In genomic region chr6:128025581-128025980, GRCm38 (mm10) we compare ENCODE assay signal across 27 mouse cellular contexts.
DNase-seq lines count a peak whose midpoint lies in the region; ATAC-seq and TF ChIP-seq lines count a peak whose summit lies in the region.
"Had no signal": no experiment of that assay in that cellular context is flagged by ENCODE, and none has a peak within 500 bp of the region (broad histone marks: within the 10 kb centered on the region; RNA-seq: fewer than 3 reads in every experiment).

No protein-coding gene starts in this region.

- no peak overlapping the region for H3K4me3 ChIP-seq in heart, embryonic 10.5 days
- H3K4me3 ChIP-seq in layer of hippocampus, adult 2 months = no peak overlapping the region
- no peak overlapping the region for H3K4me3 ChIP-seq in hindbrain, embryonic 12.5 days
- H3K4me3 ChIP-seq: embryonic facial prominence, embryonic 12.5 days; left cerebral cortex, adult 2 months; limb, embryonic 13.5 days; megakaryocyte, embryonic 14.5 days; midbrain, embryonic 12.5 days had no signal

- no peak overlapping the region for H3K4me2 ChIP-seq in hindbrain, embryonic 12.5 days (replicated peaks)
- H3K4me2 ChIP-seq: embryonic facial prominence, embryonic 12.5 days; heart, embryonic 11.5 days; limb, embryonic 13.5 days; liver, embryonic 11.5 days; midbrain, embryonic 12.5 days had no signal

- 73% methylated on average over 13 of the region's 13 CpGs for WGBS in heart, embryonic 10.5 days
- WGBS in hindbrain, embryonic 12.5 days = 79% methylated on average over 13 of the region's 13 CpGs

- no peaks in the 10 kb centered on the region for H3K9me3 ChIP-seq in heart, embryonic 10.5 days
- no peaks in the 10 kb centered on the region for H3K9me3 ChIP-seq in hindbrain, embryonic 12.5 days (replicated peaks)
- H3K9me3 ChIP-seq: embryonic facial prominence, embryonic 12.5 days; limb, embryonic 13.5 days; megakaryocyte, embryonic 14.5 days; midbrain, embryonic 12.5 days had no signal

- peaks cover 78% of the 10 kb centered on the region for H3K4me1 ChIP-seq in heart, embryonic 10.5 days
- peaks cover 45% of the 10 kb centered on the region for H3K4me1 ChIP-seq in hindbrain, embryonic 12.5 days

- no peak overlapping the region for H3K9ac ChIP-seq in hindbrain, embryonic 12.5 days
- H3K9ac ChIP-seq: embryonic facial prominence, embryonic 12.5 days; limb, embryonic 13.5 days; liver, postnatal 0 days; midbrain, embryonic 12.5 days had no signal

- TF ChIP-seq CTCF in layer of hippocampus, adult 2 months (conservative IDR thresholded peaks at IDR 0.05) = no peak

- peak; percentile 37 for ATAC-seq in CD4-positive, CD25-positive, alpha-beta regulatory T cell, adult 4 months
- ATAC-seq in hindbrain, embryonic 12.5 days (ENCODE audit: low FRiP score) = no peak
- ATAC-seq: forebrain, embryonic 14.5 days; hindbrain, postnatal 0 days; liver, postnatal 0 days had no signal

- H3K36me3 ChIP-seq in heart, embryonic 10.5 days = peaks cover 13% of the 10 kb centered on the region
- no peaks in the 10 kb centered on the region for H3K36me3 ChIP-seq in hindbrain, embryonic 12.5 days
- H3K36me3 ChIP-seq: embryonic facial prominence, embryonic 12.5 days; limb, embryonic 13.5 days; midbrain, embryonic 12.5 days had no signal

- H3K27me3 ChIP-seq in heart, embryonic 10.5 days (ENCODE audit: insufficient read depth, poor library complexity, severe bottlenecking) = no peaks in the 10 kb centered on the region
- H3K27me3 ChIP-seq in hindbrain, embryonic 12.5 days = no peaks in the 10 kb centered on the region
- H3K27me3 ChIP-seq: embryonic facial prominence, embryonic 12.5 days; limb, embryonic 13.5 days had no signal

- DNase-seq in heart, embryonic 10.5 days (ENCODE audit: low spot score) = no peak
- no peak for DNase-seq in heart, postnatal 36 days
- peak; percentile 69 to 79 for DNase-seq in natural killer cell, adult 2 months (ENCODE audit: low spot score in 2 of 2)
- peak; percentile 66 for DNase-seq in thymus, postnatal 14 days
- no peak for DNase-seq in cerebellum, postnatal 36 days
- no peak for DNase-seq in layer of hippocampus, adult 2 months (ENCODE audit: low spot score in 2 of 2)
- DNase-seq: adrenal gland, postnatal 10 days; cerebellum, adult 9-10 months; embryo, embryonic 11 days; gastrocnemius, postnatal 14 days; heart, postnatal 10 days; kidney, adult 11 months; kidney, postnatal 14 days; liver, postnatal 0 days; lung, postnatal 36 days; right cerebral cortex, postnatal 25 days had no signal

- intact Hi-C loops in heart, postnatal 36 days (cut with DNase I) = no loop called here

- H3K27ac ChIP-seq in heart, embryonic 10.5 days = peak overlapping the region; percentile 19; the same call in 1 of the 2 replicates
- H3K27ac ChIP-seq in layer of hippocampus, adult 2 months = no peak overlapping the region
- no peak overlapping the region for H3K27ac ChIP-seq in hindbrain, embryonic 12.5 days
- H3K27ac ChIP-seq: embryonic facial prominence, embryonic 12.5 days; hindbrain, postnatal 0 days; left cerebral cortex, adult 2 months; limb, embryonic 13.5 days; midbrain, embryonic 12.5 days had no signal

Comparison
In these comparisons a context has a peak if more than half of its experiments do, and no peak if none do; other contexts are left out.
1. DNase-seq: peak in natural killer cell, adult 2 months (2 of 2) and thymus, postnatal 14 days (single experiment); none in heart, embryonic 10.5 days (single experiment), heart, postnatal 36 days (0 of 2), cerebellum, postnatal 36 days (0 of 2) and layer of hippocampus, adult 2 months (0 of 2).